Mouse (Mus musculus) brown adipose tissue, adult 24 weeks (tissue): Measurements from ENCODE around the gene Dock1. TPM values are rescaled to one million over a fixed set of nuclear protein-coding genes. Genes with fewer than 3 reads are reported as not detected.

Experiments used
- H3K27ac ChIP-seq: fragments of 200-500 bp; replicated peaks from 2 replicates; pipeline ENCODE4 v1.5.1; 2012; ENCODE audit warnings: low read depth, mild to moderate bottlenecking, low read length
- H3K4me1 ChIP-seq: fragments of 200-500 bp; 2 replicates; pipeline ENCODE4 v1.6.1; 2012; ENCODE audit warnings: low read length, mixed read lengths; ENCODE audit not compliant: control insufficient read depth, insufficient read depth, insufficient read length
- H3K4me3 ChIP-seq: fragments of 200-500 bp; 2 replicates; pipeline ENCODE4 v1.5.1; 2012; ENCODE audit warnings: low read depth, mild to moderate bottlenecking, low read length, moderate library complexity; ENCODE audit not compliant: insufficient read depth
- polyA plus RNA-seq: library from polyadenylated mRNA; stranded (reverse); fragments of >200 nt; gene quantifications from 2 replicates; pipeline ENCODE4 v1.2.4, GENCODE M21; 2012; ENCODE audit not compliant: missing spikeins, insufficient read depth, insufficient read length

The Dock1 gene
- polyA plus RNA-seq, 1 experiment: 18.6 TPM

- Histone ChIP-seq H3K27ac (no peak overlapping the region), H3K4me3 (no peak overlapping the region), H3K4me1 (peaks cover 30% of the 10 kb centered on the region)
These were observed 9.7 kb downstream of the Dock1 start for GRCm38 (mm10) chr7:134680161-134680560.

DNA sequence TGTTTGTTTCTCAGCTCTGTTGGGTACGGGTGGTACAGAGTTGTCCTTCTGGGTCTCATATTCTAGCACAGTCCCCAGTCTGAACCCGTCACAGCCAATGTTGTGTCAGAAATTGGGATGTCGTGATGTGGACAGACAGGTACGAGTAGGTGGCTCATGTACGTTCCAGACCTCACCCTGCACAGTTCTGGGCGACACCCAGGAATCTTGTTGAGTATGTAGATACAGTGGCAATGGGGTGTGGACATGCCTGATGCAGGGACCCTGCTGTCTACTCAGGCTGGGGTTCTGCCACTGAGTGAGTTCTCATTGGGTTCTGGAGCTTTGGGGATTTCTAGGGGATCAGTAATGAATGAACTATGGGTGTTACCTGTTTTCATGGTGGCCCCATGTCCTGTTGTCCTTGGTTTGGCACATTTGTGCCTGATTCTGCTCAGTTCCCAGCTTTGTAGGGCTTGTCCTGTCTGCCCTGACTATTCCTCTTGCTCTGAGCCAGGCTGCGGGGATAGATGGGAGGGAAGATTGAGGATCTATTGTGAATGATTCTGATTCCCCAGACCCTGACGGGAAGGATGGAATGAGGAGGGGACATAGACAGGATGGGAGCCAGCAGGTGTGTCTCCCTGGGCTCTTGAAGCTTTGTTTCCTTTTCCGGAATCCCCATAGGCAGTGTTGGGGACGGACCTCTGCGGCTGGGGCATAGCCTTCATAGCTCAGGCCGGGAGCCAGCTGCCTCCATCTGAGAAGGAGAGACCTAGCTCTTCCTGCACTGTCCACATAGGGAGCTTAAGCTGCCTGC is 11.5 kb downstream of the Dock1 start:
- H3K27ac ChIP-seq: no peak overlapping the region
- H3K4me3 ChIP-seq: no peak overlapping the region
- peaks cover 30% of the 10 kb centered on the region for H3K4me1 ChIP-seq

GRCm38 (mm10) chr7:134688332-134688731 is 17.9 kb downstream of the Dock1 start:
- no peak overlapping the region for H3K4me3 ChIP-seq
- H3K27ac ChIP-seq: no peak overlapping the region

GRCm38 (mm10) chr7:134690118-134690517 is 19.7 kb downstream of the Dock1 start:
- Histone ChIP-seq H3K4me3 (no peak overlapping the region), H3K4me1 (peaks cover 25% of the 10 kb centered on the region), H3K27ac (no peak overlapping the region)

More at GRCm38 (mm10) chr7:134688332-134688731, 17.9 kb downstream of the Dock1 start:
- peaks cover 15% of the 10 kb centered on the region for H3K4me1 ChIP-seq

DNA sequence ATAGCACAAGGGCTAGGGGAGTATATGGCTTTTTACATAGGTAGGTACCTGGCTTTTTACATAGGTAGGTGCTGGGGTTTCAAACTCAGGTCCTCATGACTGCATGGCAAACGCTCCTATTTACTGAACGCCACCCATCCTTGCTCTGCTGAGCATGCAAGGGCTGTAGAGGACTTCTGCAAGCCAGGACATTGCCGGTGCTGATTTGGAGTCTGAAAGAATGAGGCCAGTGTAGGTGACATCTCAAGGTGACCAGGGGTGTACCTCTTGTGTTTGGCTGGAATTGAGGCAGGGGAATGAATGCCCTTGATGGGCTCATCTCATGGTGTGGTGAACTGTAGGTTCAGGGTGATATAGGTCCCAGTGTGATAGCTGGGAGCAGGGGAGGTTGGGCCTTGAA is 20.4 kb downstream of the Dock1 start:
- Histone ChIP-seq H3K4me1 (peaks cover 31% of the 10 kb centered on the region), H3K4me3 (no peak overlapping the region), H3K27ac (no peak overlapping the region)

DNA sequence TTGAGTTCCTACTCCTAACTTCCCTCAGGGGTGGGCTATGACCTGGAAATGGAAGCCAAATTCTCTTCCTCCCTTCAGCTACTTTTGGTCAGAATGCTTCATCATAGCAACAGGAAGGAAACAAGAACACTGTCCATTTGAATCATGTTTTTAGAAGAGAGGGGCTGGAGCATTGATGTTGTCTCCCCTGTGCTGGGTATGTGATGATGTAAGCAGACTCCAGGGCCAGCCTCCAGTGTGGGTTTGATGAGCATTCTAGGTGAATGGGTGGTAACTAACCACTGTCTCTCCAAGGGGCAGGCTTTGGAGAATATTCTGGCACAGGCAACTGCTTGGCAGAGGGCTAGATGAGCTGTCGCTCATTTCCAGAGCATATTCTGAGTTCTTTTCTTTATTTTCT is 22.9 kb downstream of the Dock1 start:
- Histone ChIP-seq H3K27ac (no peak overlapping the region), H3K4me3 (no peak overlapping the region), H3K4me1 (peaks cover 48% of the 10 kb centered on the region)

GRCm38 (mm10) chr7:134695431-134695830 is 25.0 kb downstream of the Dock1 start:
- Histone ChIP-seq H3K4me1 (peaks cover 52% of the 10 kb centered on the region), H3K27ac (no peak overlapping the region), H3K4me3 (no peak overlapping the region)

- Histone ChIP-seq H3K4me3 (no peak overlapping the region), H3K27ac (no peak overlapping the region), H3K4me1 (peaks cover 56% of the 10 kb centered on the region)
These were observed 25.9 kb downstream of the Dock1 start for GRCm38 (mm10) chr7:134696126-134696979.

- no peak overlapping the region for H3K4me3 ChIP-seq
- peaks cover 54% of the 10 kb centered on the region for H3K4me1 ChIP-seq
- peak overlapping the region; percentile 60 for H3K27ac ChIP-seq
These were observed 27.0 kb downstream of the Dock1 start for GRCm38 (mm10) chr7:134697479-134697878.

DNA sequence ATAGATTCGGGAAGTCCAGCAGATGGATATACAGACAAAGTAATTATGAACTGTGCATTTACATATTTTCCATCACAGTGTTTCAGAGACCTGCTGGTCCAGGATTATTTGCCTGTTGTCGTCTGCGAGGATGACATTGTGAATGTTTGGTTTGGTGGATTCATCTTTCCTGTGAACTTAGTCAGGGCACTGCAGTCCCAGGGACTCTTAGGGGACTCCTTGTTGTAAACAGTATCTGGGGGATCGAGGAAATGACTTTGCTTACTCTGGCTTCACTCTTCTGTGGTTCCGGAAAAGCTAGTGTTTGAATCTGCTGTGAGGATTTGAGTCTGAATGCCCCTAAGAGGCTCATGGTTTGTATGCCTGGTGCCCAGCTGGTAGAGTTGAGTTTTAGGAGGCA is 27.8 kb downstream of the Dock1 start:
- Histone ChIP-seq H3K4me1 (peaks cover 51% of the 10 kb centered on the region), H3K27ac (no peak overlapping the region), H3K4me3 (no peak overlapping the region)

DNA sequence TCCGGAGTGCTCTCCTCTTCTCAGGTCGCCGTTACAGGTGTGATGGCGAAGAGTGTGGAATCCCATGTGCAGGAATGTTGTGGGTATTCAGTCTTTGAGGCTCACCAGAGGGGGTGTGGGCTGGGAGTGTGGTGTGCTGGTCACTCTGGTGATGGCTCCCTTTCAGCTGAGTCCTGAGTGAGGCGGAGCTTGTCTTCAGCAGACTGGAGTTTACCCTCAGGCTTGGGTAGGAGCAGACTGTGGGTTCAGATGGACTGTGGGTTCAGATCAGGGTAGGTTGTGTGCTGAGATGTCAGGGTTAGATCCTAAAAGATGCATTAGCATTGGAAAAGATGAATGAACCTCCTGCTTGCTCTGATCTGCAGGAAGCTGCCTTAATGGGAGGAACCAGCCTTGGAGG is 29.5 kb downstream of the Dock1 start:
- Histone ChIP-seq H3K4me1 (peaks cover 49% of the 10 kb centered on the region), H3K27ac (no peak overlapping the region), H3K4me3 (no peak overlapping the region)

DNA sequence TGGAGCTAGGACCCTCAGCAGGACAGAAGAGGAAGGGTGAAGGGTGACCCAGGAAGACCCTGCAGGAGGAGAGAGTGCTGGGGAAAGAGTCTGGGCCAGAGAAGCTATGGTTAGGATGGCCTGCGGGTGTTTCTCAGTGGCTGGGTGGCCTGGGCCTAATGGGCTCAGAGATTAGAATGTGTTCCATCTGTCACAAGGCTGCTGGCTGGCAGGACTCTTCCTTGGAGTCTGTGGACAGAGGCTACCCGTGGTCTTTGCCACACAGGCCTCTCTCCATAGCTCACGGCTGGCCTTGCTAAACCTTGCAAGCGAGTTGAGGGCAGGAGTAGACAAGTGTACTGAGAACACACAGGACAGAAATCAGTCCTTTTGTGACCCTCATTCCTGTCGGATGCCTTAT is 32.0 kb downstream of the Dock1 start:
- Histone ChIP-seq H3K27ac (no peak overlapping the region), H3K4me3 (no peak overlapping the region), H3K4me1 (peaks cover 46% of the 10 kb centered on the region)

DNA sequence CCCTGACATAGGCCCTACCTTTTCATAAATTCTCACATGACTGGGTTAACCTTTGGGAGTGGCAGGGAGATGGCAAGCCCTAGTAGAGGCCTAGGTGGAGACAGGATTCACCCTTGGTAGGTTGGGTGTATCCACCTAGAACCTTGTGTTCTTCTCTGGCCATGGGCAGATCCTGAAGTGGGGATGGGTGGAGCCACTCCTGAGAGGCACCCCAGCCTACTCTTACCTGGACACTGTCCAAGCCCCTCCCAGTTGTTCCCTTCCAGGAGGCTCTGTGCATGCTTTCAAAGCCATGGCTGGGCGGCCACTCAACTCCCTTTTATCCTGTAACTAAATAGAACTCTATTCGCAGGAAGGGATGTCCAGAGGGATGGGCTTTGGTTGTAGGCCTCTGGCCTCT is 33.2 kb downstream of the Dock1 start:
- H3K4me3 ChIP-seq: no peak overlapping the region
- no peak overlapping the region for H3K27ac ChIP-seq

DNA sequence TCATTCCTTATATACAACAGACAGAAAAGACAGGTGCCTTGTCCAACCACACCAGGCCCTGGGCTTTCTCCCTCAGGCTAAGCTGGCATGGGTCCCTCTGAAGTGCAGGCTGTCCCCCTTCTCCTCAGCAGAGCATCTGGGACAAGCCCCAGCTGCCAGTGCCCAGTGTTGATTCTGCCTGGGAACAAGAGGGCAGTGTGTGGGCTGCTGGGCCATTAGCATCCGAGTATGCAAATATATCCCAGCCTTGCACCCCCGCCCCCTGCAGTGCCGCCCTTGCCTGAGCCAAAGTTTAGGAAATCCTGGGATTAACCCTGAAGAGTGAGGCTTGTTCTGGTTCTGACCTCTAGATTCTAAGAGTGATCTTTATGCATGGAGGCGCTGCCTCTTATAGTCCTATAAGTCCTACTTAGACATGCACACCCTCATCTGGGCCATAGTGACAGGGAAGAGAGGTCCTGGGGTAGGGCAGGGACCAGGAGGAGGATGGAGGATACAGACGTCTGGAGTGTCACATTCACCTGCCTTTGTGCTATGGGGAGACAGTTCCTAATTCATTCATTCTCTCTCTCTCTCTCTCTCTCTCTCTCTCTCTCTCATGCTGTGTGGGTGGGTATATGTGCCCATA is 38.9 kb downstream of the Dock1 start:
- no peak overlapping the region for H3K27ac ChIP-seq
- H3K4me1 ChIP-seq: peaks cover 14% of the 10 kb centered on the region; the same call in 1 of the 2 replicates
- H3K4me3 ChIP-seq: no peak overlapping the region

More for the DNA sequence above, 33.2 kb downstream of the Dock1 start:
- peaks cover 37% of the 10 kb centered on the region for H3K4me1 ChIP-seq

DNA sequence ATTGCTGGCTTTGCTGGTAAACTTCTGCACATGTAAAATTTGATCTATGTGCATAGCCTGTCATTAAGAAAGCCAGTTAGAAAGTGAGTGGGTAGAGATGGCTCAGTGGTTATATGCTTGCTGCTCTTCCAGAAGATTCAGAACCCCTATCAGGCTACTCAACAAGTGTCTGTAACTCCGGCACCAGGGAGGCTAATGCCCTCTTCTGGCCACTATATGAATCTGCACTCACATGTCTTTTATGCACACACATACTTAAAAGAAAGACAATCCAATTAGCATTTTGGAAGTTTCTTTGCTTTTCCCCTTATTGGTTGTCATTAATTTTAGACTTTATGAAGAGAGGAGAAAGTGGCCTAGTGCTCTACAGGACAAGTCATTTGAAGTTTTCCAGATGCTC is 41.1 kb downstream of the Dock1 start:
- Histone ChIP-seq H3K27ac (no peak overlapping the region), H3K4me1 (peaks cover 3% of the 10 kb centered on the region), H3K4me3 (no peak overlapping the region)
